9 mouse cellular contexts compared by ENCODE assay signal in genomic region chr7:99580247-99580646, GRCm38 (mm10). TPM values are rescaled to one million over a fixed set of nuclear protein-coding genes. Genes with fewer than 3 reads are reported as not detected.
DNase-seq lines count a peak whose midpoint lies in the region; ATAC-seq and TF ChIP-seq lines count a peak whose summit lies in the region.
"Had no signal": no experiment of that assay in that cellular context is flagged by ENCODE, and none has a peak within 500 bp of the region (broad histone marks: within the 10 kb centered on the region; RNA-seq: fewer than 3 reads in every experiment).

No protein-coding gene starts in this region.

- H3K4me1 ChIP-seq in heart, embryonic 15.5 days (replicated peaks), result peaks cover 13% of the 10 kb centered on the region; the same call in 1 of the 2 replicates
- H3K4me1 ChIP-seq in stomach, embryonic 15.5 days, result peaks cover 6% of the 10 kb centered on the region; the same call in 1 of the 2 replicates
- no peaks in the 10 kb centered on the region for H3K4me1 ChIP-seq in stomach, postnatal 0 days (replicated peaks; ENCODE audit: control insufficient read depth, insufficient read depth)
- H3K4me1 ChIP-seq in limb, embryonic 12.5 days (replicated peaks), result peaks cover 13% of the 10 kb centered on the region
- no peaks in the 10 kb centered on the region for H3K4me1 ChIP-seq in stomach, embryonic 16.5 days (ENCODE audit: control insufficient read depth, insufficient read depth, low read length)

- H3K36me3 ChIP-seq in heart, embryonic 15.5 days, result peaks cover 1% of the 10 kb centered on the region; the same call in 1 of the 2 replicates
- H3K36me3 ChIP-seq in stomach, embryonic 15.5 days, result no peaks in the 10 kb centered on the region
- H3K36me3 ChIP-seq in stomach, postnatal 0 days (ENCODE audit: control insufficient read depth, insufficient read depth, low read length), result 0 out of 2 replicates have a peak, but pooled peaks cover 3% of the 10 kb centered on the region
- H3K36me3 ChIP-seq in limb, embryonic 12.5 days, result peaks cover 4% of the 10 kb centered on the region; the same call in 1 of the 2 replicates
- H3K36me3 ChIP-seq in stomach, embryonic 16.5 days (ENCODE audit: control insufficient read depth, insufficient read depth, low read length), result no peaks in the 10 kb centered on the region

- H3K4me2 ChIP-seq in heart, embryonic 15.5 days, result no peak overlapping the region
- no peak overlapping the region for H3K4me2 ChIP-seq in stomach, embryonic 15.5 days
- no peak overlapping the region for H3K4me2 ChIP-seq in stomach, postnatal 0 days (replicated peaks; ENCODE audit: low read depth)
- H3K4me2 ChIP-seq in limb, embryonic 12.5 days, result peak overlapping the region; percentile 43
- H3K4me2 ChIP-seq in stomach, embryonic 16.5 days (ENCODE audit: low read depth, low read length), result no peak overlapping the region

- peak; percentile 28; the same call in 1 of the 2 replicates for ATAC-seq in heart, embryonic 15.5 days (replicated peaks; ENCODE audit: insufficient number of reproducible peaks, insufficient read depth, low FRiP score, low read depth)
- ATAC-seq in stomach, embryonic 15.5 days (ENCODE audit: insufficient read depth, low FRiP score, low read depth), result no peak
- no peak for ATAC-seq in stomach, postnatal 0 days (ENCODE audit: low FRiP score, low TSS enrichment)
- ATAC-seq in limb, embryonic 12.5 days (ENCODE audit: insufficient number of reproducible peaks, insufficient read depth, low FRiP score, low TSS enrichment, low read depth), result no peak
- ATAC-seq in stomach, embryonic 16.5 days (ENCODE audit: insufficient read depth, low FRiP score), result peak; percentile 44; the same call in 1 of the 2 replicates
- ATAC-seq in CD4-positive, CD25-positive, alpha-beta regulatory T cell, adult 4 months, result no peak

- H3K9me3 ChIP-seq in heart, embryonic 15.5 days (replicated peaks), result no peaks in the 10 kb centered on the region
- H3K9me3 ChIP-seq in stomach, embryonic 15.5 days, result no peaks in the 10 kb centered on the region
- no peaks in the 10 kb centered on the region for H3K9me3 ChIP-seq in stomach, postnatal 0 days (ENCODE audit: control insufficient read depth, low read length)
- no peaks in the 10 kb centered on the region for H3K9me3 ChIP-seq in limb, embryonic 12.5 days
- no peaks in the 10 kb centered on the region for H3K9me3 ChIP-seq in stomach, embryonic 16.5 days (replicated peaks; ENCODE audit: control insufficient read depth, low read length)

- TF ChIP-seq EP300 in stomach, postnatal 0 days (optimal IDR thresholded peaks at IDR 0.05), result no peak

- no peak overlapping the region for H3K4me3 ChIP-seq in heart, embryonic 15.5 days
- H3K4me3 ChIP-seq in stomach, embryonic 15.5 days (replicated peaks), result no peak overlapping the region
- no peak overlapping the region for H3K4me3 ChIP-seq in stomach, postnatal 0 days (ENCODE audit: low read depth, low read length)
- H3K4me3 ChIP-seq in limb, embryonic 12.5 days (replicated peaks), result no peak overlapping the region
- H3K4me3 ChIP-seq in stomach, embryonic 16.5 days (replicated peaks; ENCODE audit: low read length), result no peak overlapping the region

- no peak overlapping the region for H3K27ac ChIP-seq in heart, embryonic 15.5 days
- peak overlapping the region; percentile 31; the same call in 1 of the 2 replicates for H3K27ac ChIP-seq in stomach, embryonic 15.5 days
- no peak overlapping the region for H3K27ac ChIP-seq in stomach, postnatal 0 days (replicated peaks)
- no peak overlapping the region for H3K27ac ChIP-seq in limb, embryonic 12.5 days
- H3K27ac ChIP-seq in stomach, embryonic 16.5 days (ENCODE audit: low read length), result no peak overlapping the region

- DNase-seq in heart, adult 9 months (ENCODE audit: low spot score in 2 of 2), result no peak
- no peak for DNase-seq in stomach, postnatal 0 days (ENCODE audit: low spot score)
- DNase-seq in thymus, postnatal 36 days, result no peak

- WGBS in heart, embryonic 15.5 days, result 37% methylated on average over 6 of the region's 6 CpGs
- 46% methylated on average over 6 of the region's 6 CpGs for WGBS in stomach, embryonic 15.5 days
- WGBS in stomach, postnatal 0 days, result 46% methylated on average over 6 of the region's 6 CpGs
- WGBS in limb, embryonic 12.5 days, result 33% methylated on average over 6 of the region's 6 CpGs
- WGBS in stomach, embryonic 16.5 days, result 49% methylated on average over 6 of the region's 6 CpGs

- H3K9ac ChIP-seq in heart, embryonic 15.5 days, result no peak overlapping the region
- no peak overlapping the region for H3K9ac ChIP-seq in stomach, embryonic 15.5 days
- no peak overlapping the region for H3K9ac ChIP-seq in stomach, postnatal 0 days (ENCODE audit: low read length)
- H3K9ac ChIP-seq in limb, embryonic 12.5 days (replicated peaks), result no peak overlapping the region
- H3K9ac ChIP-seq in stomach, embryonic 16.5 days (ENCODE audit: low read length), result no peak overlapping the region

- TF ChIP-seq CTCF in stomach, postnatal 0 days (IDR thresholded peaks at IDR 0.05; ENCODE audit: low read depth), result no peak

- 0 out of 2 replicates have a peak, but pooled peaks cover 3% of the 10 kb centered on the region for H3K27me3 ChIP-seq in heart, embryonic 15.5 days
- no peaks in the 10 kb centered on the region for H3K27me3 ChIP-seq in stomach, embryonic 15.5 days (replicated peaks)
- no peaks in the 10 kb centered on the region for H3K27me3 ChIP-seq in stomach, postnatal 0 days (ENCODE audit: control insufficient read depth, insufficient read depth, low read length)
- peaks cover 11% of the 10 kb centered on the region for H3K27me3 ChIP-seq in limb, embryonic 12.5 days
- H3K27me3 ChIP-seq in stomach, embryonic 16.5 days (ENCODE audit: control insufficient read depth, insufficient read depth, low read length), result no peaks in the 10 kb centered on the region
- H3K27me3 ChIP-seq: CH12.LX had no signal

RNA-seq across cellular contexts. Expression of gene Arrb1, which starts 45.0 kb away (rescaled TPM):
- polyA plus RNA-seq in heart, embryonic 15.5 days (2015; fragmentation: Nextera tagmentation; extraction: Ambion mirVana), result 4.7 and 8.0 TPM in 2 replicates
- 11.4 and 13.5 TPM in 2 replicates for polyA plus RNA-seq in stomach, embryonic 15.5 days (2015; fragmentation: Nextera tagmentation; extraction: Ambion mirVana)
- polyA plus RNA-seq in stomach, postnatal 0 days (2015; fragmentation: Nextera tagmentation; extraction: Ambion mirVana), result 3.6 and 4.4 TPM in 2 replicates
- 8.1 and 8.4 TPM in 2 replicates for polyA plus RNA-seq in limb, embryonic 12.5 days (2016; fragmentation: Nextera tagmentation; extraction: Ambion mirVana)
- polyA plus RNA-seq in stomach, embryonic 16.5 days (2015; fragmentation: Nextera tagmentation; extraction: Ambion mirVana), result 12.6 and 13.6 TPM in 2 replicates
- polyA plus RNA-seq in CD4-positive, CD25-positive, alpha-beta regulatory T cell, adult 4 months (2017; shearing (Covaris generic)), result 10 to 100 TPM; 12.3 to 22.0 TPM

RNA-seq across cellular contexts. Expression of gene Tpbgl, which starts 46.7 kb away (rescaled TPM):
- 2.1 and 3.3 TPM in 2 replicates for polyA plus RNA-seq in heart, embryonic 15.5 days (2015; fragmentation: Nextera tagmentation; extraction: Ambion mirVana)
- 1.9 and 2.0 TPM in 2 replicates for polyA plus RNA-seq in stomach, embryonic 15.5 days (2015; fragmentation: Nextera tagmentation; extraction: Ambion mirVana)
- 1.5 and 1.7 TPM in 2 replicates for polyA plus RNA-seq in stomach, postnatal 0 days (2015; fragmentation: Nextera tagmentation; extraction: Ambion mirVana)
- polyA plus RNA-seq in limb, embryonic 12.5 days (2016; fragmentation: Nextera tagmentation; extraction: Ambion mirVana), result 0.14 and 0.26 TPM in 2 replicates
- 1.2 and 1.6 TPM in 2 replicates for polyA plus RNA-seq in stomach, embryonic 16.5 days (2015; fragmentation: Nextera tagmentation; extraction: Ambion mirVana)
- polyA plus RNA-seq in CD4-positive, CD25-positive, alpha-beta regulatory T cell, adult 4 months (2017; shearing (Covaris generic)), result under 1 TPM; 0.25 to 0.35 TPM

Comparison
In these comparisons a context has a peak if more than half of its experiments do, and no peak if none do; other contexts are left out.
1. ATAC-seq: peak in heart, embryonic 15.5 days (single experiment) and stomach, embryonic 16.5 days (single experiment); none in stomach, embryonic 15.5 days (single experiment), stomach, postnatal 0 days (single experiment), limb, embryonic 12.5 days (single experiment) and CD4-positive, CD25-positive, alpha-beta regulatory T cell, adult 4 months (single experiment).